Mouse (Mus musculus) large intestine, adult 2 months (tissue): ENCODE results near the gene Plekha5. TPM values are rescaled to one million over a fixed set of nuclear protein-coding genes. Genes with fewer than 3 reads are reported as not detected.
"Not testable (repeated sequence)": the region's sequence is repeated elsewhere in the genome, so short reads cannot be mapped to it uniquely, and the experiment has no call there.

Experiments
- DNase-seq: peaks from one replicate; pipeline ENCODE4 v3.0.0-alpha.2; 2012; ENCODE audit warnings: low read depth, low spot score
- WGBS: fragments of 180-500 bp; shearing (Covaris S2); methylation state at CpG from one replicate; pipeline ENCODE4 v1.1.7; 2018; 5-methylcytosine and 5-hydroxymethylcytosine counted together
- polyA plus RNA-seq: library from polyadenylated mRNA; depleted of rRNA; stranded (reverse); fragments of >200 nt; gene quantifications from 2 replicates; pipeline ENCODE4 v1.2.3, GENCODE M21; 2012

Gene Plekha5
- polyA plus RNA-seq, 1 experiment, result 24.1 TPM

DNA sequence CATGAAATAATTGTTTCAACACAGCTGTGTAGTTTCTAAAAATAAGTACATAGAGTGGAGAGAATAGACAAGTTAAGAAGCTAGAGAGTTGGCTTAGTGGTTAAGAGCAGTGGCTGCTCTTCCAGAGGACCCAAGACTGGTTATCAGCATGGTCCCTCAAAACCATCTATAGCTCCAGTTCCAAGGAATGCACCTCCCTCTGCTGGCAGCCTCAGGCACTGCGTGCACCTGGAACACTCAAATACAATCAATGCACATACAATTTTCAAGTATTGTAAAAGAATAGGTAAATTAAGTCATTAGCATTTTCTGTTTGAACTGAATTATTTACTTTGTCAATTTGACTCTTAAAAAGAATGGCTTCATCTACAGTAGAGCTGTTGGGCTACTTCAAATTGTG is 93.3 kb downstream of the Plekha5 start:
- no peak for DNase-seq
- WGBS, result 86% methylated on average over 1 of the region's 1 CpGs

DNA sequence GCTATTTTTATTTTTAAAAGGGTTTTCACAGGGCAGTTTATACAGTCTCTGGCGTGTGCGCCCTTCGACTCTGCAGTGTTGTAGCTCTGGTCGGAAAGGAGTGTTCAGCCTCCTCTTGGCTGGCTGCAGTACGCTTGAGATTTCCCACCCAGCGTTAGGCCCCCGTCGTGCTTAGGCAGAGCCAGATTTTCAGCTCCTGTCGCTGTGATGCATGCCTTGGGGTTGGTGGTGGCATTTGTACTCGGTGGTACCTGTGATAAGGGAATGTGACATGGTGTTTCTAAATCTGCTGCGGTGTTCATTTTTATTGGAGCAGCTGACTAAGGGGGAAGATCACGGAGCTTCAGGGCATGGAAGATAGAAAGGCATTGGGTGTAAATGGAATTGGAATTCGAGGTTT is 95.2 kb downstream of the Plekha5 start:
- DNase-seq, result no peak
- 61% methylated on average over 13 of the region's 13 CpGs for WGBS

DNA sequence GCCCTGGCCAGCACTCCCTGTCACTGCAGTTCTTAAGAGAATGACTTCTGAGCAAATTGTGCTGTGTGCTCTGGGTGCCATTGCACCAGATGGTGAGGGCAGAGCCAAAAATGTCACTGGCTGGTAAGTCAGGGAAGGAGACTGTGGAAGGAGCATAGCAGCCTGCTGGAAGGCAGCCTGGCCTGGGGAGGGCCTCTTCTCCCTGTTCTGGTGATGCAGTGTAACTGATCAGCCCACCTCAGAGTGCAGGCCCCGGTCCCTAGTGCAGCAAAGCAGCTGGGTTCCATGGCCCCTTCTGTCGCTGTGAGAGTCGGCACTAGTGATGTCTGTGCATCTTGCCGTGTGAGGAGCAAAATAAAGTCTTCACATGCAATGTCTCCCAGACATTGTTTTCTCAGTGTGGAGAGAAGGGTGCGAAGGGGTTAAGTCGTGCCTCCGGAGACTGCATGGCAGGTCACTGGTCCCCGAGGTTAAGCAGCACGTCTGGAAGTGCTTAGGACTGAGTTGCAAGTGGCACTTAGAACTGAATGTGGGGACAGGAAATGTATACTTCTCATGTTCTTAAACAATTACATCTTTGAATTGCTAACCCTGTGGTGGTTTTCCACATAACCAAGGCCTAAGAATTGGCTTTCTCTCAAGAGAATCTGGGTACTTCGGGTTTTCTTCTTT is 95.8 kb downstream of the Plekha5 start:
- WGBS, result 65% methylated on average over 10 of the region's 10 CpGs
- DNase-seq, result no peak

DNA sequence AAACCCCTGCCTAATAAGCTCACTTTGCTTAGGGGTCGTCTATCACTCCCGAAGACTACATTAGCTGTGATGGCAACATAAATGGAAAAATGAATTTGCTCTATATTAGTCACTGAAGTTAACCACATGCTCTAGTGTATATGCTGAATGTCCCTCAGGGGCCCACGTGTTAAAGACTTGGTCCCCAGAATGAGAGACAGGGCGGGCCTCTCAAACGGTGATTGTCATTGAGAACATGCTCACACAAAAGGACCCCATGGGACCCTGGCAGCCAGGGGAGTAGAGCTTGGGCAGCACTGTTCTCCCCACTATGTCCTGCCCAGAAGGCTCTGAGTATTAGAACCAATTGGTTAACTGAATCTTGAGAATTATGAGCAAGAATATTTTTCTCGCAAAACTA is 97.1 kb downstream of the Plekha5 start:
- 74% methylated on average over 6 of the region's 6 CpGs for WGBS
- no peak for DNase-seq

DNA sequence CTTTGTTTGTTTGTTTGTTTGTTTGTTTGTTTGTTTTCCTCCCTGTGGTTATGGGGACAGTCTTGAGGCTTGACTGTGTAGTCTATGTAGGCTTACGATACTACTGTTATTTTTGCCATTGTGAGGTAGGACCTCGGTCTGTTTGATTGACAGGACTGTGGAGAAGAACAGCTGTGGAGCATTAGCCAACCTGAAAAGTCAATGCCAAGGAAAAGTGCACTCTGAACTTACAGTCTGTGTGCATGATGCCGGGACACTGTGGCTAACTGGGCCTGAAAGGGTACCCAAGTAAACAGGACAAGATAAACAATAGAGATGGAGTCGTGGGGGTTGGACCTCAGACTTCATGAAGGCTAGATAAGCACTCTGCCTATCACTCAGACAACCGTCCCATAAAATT is 98.0 kb downstream of the Plekha5 start:
- DNase-seq, result no peak
- 59% methylated on average over 5 of the region's 5 CpGs for WGBS

DNA sequence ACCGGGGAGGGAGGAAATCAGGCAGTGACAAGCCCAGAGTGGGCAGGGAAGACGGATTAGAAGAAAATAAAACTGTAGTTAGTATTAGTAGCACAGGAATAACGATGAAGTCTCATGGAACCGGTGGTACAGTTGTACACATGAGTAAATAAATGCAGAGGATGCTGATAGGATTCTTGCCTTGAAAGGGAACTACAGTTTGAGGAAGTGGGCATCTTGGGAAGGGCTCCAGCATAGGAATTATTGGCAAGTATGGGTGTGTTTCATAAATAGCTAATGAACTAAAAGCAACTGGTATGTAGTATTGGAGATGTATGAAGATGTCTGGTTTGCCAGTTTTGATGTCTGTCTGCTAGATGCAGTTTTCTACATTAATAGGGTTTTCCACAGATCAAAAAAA is 99.7 kb downstream of the Plekha5 start:
- DNase-seq, result no peak
- 72% methylated on average over 4 of the region's 4 CpGs for WGBS

DNA sequence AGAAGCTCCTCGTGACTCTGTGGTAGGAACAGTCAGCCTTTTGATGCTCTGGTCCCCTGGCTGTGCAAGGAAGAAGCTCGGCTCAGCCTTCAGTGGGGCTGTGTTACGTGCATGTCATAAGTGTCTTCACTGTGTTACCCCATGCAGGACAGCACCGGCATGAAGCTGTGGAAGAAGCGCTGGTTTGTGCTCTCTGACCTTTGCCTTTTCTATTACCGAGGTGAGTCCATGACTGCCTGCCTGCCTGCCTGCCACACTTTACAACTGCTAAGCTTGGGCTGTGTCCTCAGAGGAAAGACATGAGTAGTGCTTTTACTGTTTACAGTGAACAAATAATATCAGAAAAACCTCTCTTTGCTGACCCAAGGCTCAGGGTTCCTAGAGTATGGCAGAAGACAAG is 104.6 kb downstream of the Plekha5 start:
- no peak for DNase-seq
- 74% methylated on average over 6 of the region's 6 CpGs for WGBS

DNA sequence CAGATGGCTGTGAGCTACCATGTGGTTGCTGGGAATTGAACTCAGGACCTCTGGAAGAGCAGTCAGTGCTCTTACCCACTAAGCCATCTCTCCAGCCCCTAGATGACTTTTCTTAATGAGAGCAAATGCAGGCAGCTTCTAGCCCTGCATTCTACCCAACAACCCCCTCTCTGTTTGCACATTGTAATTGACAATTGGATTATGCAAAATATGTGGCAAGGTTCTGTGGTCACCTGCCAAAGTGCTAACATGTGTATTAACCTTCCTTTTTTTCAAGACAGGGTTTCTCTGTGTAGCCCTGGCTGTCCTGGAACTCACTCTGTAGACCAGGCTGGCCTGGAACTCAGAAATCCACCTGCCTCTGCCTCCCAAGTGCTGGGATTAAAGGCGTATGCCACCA is 109.0 kb downstream of the Plekha5 start:
- not testable (repeated sequence) for DNase-seq
- 97% methylated on average over 1 of the region's 1 CpGs for WGBS

DNA sequence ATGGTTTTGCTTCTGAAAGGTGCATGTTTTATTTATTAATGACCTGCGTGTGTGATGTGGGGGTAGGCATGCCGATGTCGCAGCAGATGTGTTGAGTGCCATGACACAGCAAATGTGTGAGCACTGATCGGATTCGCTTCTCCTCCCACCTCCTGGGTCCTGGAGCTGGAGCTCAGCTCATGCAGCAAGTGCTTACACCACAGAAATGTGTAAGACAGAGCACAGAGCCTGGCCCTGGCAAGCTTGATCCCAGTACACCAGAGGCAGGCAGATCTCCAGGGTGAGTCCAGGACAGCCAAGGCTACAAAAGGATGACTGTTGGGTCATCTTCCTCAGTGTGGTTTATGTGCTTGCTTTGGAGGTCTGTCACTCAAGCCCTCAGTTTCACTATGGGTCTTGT is 109.8 kb downstream of the Plekha5 start:
- WGBS, result 96% methylated on average over 5 of the region's 5 CpGs
- DNase-seq, result no peak

DNA sequence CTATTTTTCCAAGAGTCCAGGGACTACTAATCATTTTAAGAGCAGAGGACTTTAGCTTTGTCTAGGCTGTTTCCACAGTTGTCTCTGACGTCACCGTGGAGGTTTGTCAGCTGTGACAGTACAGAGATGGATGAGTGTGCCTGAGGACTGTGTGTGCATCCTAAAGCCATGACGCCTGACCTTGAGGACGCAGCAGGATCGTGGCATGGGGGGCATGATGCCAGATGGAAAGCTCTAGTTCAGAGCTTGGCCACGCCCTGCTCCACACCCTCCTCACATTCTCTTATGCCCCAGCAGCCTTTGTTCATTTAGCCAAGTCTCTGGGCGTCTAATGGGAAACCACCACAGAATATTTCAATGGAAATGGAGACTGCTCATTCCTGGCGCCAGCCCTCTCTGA is 111.7 kb downstream of the Plekha5 start:
- no peak for DNase-seq
- 66% methylated on average over 8 of the region's 8 CpGs for WGBS

DNA sequence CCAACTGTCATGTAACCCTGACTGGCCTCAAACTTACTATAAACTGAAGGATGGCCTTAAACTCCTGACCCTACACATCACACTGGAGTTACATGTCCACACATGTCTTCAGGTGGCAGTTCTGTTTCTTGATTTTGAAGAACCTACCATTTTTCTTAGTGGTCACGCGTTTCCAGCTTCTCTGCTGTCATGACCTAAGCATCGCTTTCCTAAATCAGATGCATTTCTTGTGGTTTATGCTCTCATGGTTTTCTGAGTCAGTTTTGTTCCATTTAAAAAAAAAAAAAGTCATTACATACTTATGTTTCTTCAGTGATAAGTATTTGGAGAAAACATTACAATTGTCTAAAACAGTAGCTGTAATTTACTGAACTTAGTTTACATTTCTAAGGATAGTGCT is 118.1 kb downstream of the Plekha5 start:
- DNase-seq, result no peak
- WGBS, result 94% methylated on average over 3 of the region's 3 CpGs

DNA sequence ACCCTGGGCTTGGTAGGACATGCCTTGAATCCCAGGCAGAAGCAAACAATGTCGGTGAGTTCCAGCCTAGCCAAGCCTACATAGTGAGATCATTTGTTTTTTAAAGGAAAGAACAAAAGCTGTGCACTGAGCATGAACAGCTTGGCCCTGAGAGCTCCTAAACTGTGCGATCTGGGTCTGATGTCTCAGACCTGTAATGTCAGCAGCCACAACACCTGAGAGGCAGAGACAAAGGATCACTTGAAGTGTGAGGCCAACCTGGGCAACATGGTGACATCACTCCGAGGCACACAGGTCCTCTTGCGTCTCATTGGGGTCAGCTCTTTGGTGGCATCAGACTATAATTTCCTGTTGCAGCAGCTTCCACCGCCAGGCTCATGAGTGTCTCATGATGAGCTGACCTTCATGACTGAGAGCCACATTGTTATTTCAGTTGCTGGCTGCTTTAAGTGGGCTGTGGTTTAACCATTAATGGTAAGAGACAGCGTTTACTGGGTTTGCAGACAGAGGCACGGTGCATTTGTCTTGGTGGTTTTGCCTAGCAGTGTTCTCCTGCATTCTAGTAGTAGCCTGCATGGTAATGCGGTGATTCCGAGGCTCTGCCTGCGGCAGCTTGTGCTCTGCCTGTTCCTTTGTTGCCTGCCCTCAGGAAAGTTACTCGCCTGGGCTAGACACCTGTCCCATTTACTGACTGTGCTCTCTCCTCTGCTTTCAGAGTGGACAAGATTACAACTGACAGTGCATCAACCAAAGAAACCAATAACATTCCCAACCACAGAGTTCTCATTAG is 119.3 kb downstream of the Plekha5 start:
- 80% methylated on average over 11 of the region's 11 CpGs for WGBS
- DNase-seq, result no peak

DNA sequence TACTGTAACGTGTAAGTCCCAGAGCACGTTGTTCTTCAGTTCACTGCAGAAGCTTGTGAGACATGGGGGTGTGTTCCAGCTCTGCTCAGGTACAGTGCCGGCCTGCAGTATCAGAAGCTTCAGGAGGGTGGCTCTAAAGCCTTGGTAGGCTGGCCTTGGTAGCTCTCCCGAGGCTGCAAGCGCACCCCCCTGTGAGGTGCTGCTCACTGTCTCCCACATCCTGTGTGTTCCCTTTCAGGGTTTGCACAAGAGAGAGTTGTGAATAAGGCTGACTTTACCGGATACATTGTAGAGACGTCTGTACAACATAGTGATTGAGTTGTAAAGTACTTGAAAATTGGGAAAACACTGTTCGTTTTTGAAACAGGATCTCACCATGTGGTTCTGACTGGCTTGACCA is 122.2 kb downstream of the Plekha5 start:
- no peak for DNase-seq
- WGBS, result 51% methylated on average over 8 of the region's 8 CpGs

DNA sequence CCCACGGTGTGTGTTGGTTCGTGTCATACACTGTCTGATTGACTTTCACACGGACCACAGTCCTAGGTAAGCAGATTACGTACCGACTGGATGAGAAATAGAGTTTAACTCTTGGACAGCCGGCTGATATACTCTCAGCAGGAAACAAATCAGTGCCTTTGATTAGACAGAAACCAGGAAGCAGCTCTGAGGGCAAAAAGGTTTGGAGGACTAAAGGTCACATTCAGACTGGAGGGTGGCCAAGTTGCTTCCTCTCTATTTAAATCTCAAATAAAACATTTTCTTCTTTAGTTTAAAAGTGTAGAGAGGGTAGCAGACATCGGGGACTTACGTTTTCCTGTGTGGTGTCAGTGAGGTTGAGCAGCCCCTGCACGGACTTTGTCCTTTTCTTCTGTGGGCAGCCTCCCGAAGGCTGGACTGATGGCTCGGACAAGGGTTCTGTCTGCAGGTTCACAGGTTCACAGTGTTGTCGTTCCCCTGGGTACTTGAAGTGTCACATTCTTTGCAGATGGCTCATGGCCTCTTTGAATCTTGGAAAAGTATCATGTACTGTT is 122.9 kb downstream of the Plekha5 start:
- WGBS, result 16% methylated on average over 12 of the region's 12 CpGs

DNA sequence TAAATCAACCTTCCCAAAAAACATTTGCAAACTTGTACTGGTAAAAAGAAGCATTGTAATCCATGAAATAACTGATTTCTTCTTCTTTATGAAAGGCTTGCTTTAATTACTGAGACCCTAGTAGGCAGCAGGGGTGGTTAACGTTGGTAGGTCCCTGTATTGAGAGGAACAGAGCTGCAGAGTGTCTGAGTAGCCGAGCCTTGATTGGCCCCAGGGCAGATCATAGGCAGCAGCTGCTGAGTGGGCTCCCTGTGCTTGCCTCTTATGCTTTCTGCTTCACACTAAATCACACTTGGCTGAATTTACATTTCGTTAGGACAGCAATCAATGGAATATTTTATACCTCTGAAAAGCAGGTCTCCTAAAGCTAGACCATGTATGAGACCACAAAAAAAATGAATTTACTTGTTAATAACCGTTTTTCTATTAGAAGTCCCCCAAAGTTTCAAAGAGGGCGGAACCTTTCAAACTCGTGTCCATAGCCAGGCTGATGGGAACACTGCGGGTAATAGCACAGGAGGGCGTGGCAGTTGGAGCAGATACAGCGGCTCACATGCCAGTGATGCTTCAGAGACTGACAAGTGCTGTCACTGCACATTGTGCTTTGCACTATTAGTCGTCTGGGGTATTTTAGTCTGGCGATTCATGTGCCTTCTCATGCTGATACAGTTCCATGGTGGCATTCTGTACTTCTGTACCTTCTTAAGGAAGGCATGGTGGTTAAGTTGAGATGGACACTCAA is 123.5 kb downstream of the Plekha5 start:
- DNase-seq, result no peak
- WGBS, result 50% methylated on average over 11 of the region's 11 CpGs

More for the DNA sequence above, 122.9 kb downstream of the Plekha5 start:
- peak; percentile 24 for DNase-seq

DNA sequence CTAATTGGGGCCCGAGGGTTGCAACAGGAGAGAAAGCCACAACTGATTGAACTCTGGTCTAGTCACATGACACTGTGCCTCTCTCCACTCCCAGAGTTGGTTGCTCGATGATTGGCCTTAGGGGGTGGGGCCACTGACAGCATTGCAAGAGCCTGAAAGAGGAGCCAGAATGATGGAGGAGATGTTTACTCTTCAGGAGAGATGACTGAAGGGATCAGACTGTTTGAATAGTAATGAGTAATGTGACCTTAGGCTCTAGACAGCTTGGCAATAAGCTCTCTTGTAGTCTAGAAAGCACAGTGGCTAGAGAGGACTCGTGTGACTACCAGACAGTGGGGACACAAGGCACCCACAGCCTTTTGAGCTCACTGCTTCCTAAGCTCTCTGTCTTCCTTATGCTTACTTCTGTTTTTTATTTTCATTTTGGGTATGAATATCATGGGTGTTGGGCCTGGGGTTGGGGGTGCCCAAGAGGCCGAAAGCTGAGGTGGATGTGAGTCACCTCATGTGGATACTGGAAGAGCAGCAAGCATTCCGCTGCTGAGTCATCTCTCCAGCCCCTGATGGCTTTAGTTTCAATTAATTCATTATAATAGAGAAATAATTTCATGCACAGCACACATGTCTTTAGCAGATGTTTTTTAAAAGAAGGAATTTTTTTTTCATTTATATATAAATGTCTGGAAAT is 124.4 kb downstream of the Plekha5 start:
- 42% methylated on average over 5 of the region's 5 CpGs for WGBS
- DNase-seq, result peak; percentile 39

DNA sequence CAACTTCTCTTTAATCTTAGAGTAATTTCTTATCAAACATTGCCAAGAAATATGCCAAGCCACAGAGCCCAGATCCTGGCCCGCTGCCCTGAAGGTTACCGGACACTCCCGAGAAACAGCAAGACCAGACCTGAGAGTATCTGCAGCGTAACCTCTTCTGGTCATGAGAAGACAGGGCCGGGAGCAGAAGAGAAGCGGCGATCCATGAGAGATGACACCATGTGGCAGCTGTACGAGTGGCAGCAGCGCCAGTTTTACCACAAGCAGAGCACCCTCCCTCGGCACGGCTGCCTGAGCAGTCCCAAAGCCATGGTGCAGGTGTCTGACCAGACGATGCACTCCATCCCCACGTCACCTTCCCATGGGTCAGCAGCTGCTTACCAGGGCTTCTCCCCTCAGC is 126.9 kb downstream of the Plekha5 start:
- no peak for DNase-seq
- WGBS, result 87% methylated on average over 13 of the region's 13 CpGs

DNA sequence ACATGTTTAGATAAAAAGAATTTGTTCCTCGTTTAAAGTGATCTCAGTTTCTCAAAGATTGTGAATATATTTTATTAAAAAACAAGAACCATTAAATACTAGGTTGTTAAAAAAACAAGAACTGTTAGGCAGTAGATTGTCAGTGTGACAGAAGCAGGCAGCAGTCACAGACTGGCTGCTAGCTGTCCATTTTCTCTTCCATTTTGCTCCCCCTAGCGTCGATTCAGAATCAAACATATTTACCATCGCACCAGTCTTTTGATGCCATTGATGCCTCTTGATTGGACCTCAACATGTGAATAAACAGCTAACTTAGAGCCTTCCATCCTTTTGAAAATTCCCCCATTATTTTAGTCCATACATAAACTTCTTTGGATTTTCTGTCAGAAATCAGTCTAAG is 130.4 kb downstream of the Plekha5 start:
- 54% methylated on average over 4 of the region's 4 CpGs for WGBS
- no peak for DNase-seq

DNA sequence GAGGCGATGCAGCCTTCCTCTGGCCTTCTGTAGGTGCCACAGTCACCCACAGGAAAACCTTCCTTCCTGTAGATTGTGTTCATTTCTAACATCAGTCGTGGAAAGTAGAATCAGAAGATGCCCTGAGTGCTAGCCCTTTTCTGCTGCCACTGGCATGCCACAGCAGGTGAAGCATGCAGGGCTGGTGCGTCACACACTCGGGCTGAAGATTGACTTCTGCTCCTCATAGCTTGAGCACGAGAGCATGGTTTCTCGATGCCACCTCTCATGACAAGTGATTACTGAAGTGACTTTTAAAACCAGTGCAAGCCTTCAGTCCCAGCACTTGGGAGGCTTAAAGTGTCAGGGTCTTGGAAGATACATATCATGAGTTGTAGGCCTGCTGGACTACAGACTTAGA is 135.6 kb downstream of the Plekha5 start:
- DNase-seq, result no peak
- 80% methylated on average over 6 of the region's 6 CpGs for WGBS
